Mouse (Mus musculus): Measurements from ENCODE around the gene Sox1. TPM values are rescaled to one million over a fixed set of nuclear protein-coding genes. Genes with fewer than 3 reads are reported as not detected.

The Sox1 gene
- polyA plus RNA-seq, 1 experiment from 2014 or later: 3.8 TPM

DNA sequence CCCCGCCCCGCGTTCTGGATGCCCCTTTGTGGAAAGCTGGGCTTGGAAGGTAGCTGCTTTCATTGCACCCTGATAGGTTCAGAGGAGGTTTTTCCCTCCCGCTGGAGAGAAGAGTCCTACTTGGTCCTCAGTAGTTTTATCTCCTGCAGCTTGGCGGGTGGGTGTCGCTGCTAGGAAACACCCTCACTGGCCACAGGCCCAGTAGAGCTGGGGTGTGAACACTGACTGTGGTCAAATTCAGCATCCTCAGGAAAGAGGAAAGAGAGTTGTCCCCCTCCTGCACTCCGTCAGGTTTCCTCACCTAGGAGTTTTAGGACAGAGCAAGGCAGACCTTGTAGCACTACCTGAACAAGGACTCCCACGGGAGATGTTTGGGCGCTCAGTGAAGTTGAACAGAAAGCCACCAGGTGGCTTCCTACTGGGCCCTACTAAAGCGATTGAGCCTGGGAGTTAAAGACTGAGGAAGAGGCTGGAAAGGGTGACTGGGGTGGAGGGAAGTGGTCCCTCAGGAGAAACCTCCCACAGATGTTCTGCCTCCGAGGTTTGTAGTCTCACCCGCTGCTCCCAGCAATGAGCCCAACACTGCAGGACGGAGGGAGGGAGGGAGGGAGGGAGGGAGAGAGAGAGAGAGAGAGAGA, 7.8 kb upstream of the Sox1 start:
- Histone ChIP-seq H3K9me3 (ENCODE audit: control insufficient read depth, low read length) (no peaks in the 10 kb centered on the region), H3K4me2 (ENCODE audit: low read length) (peak overlapping the region; percentile 61), H3K4me3 (replicated peaks; ENCODE audit: low read depth, low read length) (peak overlapping the region; percentile 36), H3K9ac (replicated peaks; ENCODE audit: low read length) (no peak overlapping the region; the same call in 1 of the 2 replicates), H3K4me1 (ENCODE audit: control insufficient read depth, insufficient read depth, low read length) (peaks cover 18% of the 10 kb centered on the region), H3K27ac (replicated peaks; ENCODE audit: low read depth, low read length) (peak overlapping the region; percentile 6; the same call in 1 of the 2 replicates), H3K27me3 (ENCODE audit: control insufficient read depth, insufficient read depth, low read length) (peaks cover 58% of the 10 kb centered on the region), H3K36me3 (ENCODE audit: control insufficient read depth, insufficient read depth, low read length) (no peaks in the 10 kb centered on the region)
- 8% methylated on average over 13 of the region's 13 CpGs for WGBS
- DNase-seq (peak; percentile 40), ATAC-seq (ENCODE audit: low FRiP score, low TSS enrichment) (no peak)

DNA sequence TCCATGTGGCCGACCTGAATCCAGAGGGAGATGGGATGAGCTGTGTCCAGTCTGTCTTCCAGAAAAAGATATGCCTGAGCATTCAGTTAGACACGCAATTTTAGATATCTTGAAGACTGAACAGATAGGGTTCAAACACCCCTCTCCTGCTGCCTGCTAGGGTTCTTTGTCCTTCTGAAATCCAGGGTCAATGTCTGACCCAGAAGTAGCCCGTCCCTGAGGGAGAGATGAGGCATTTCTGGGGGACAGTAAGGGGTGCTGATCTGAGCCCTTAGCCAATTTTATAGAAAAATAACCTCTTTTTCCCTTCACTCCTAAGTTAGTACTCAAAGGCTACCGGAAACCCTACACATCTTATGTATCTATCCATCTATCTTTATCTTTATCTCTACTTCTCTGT, 7.2 kb upstream of the Sox1 start:
- Histone ChIP-seq H3K4me3 (replicated peaks; ENCODE audit: low read depth, low read length) (no peak overlapping the region), H3K36me3 (ENCODE audit: control insufficient read depth, insufficient read depth, low read length) (no peaks in the 10 kb centered on the region), H3K9me3 (ENCODE audit: control insufficient read depth, low read length) (no peaks in the 10 kb centered on the region), H3K4me2 (ENCODE audit: low read length) (peak overlapping the region; percentile 21; the same call in 1 of the 2 replicates), H3K9ac (replicated peaks; ENCODE audit: low read length) (no peak overlapping the region), H3K27ac (replicated peaks; ENCODE audit: low read depth, low read length) (peak overlapping the region; percentile 33; the same call in 1 of the 2 replicates), H3K4me1 (ENCODE audit: control insufficient read depth, insufficient read depth, low read length) (peaks cover 18% of the 10 kb centered on the region), H3K27me3 (ENCODE audit: control insufficient read depth, insufficient read depth, low read length) (peaks cover 58% of the 10 kb centered on the region)
- peak; percentile 20 for DNase-seq
- ATAC-seq (ENCODE audit: low FRiP score, low TSS enrichment): no peak
- WGBS: 18% methylated on average over 4 of the region's 4 CpGs

DNA sequence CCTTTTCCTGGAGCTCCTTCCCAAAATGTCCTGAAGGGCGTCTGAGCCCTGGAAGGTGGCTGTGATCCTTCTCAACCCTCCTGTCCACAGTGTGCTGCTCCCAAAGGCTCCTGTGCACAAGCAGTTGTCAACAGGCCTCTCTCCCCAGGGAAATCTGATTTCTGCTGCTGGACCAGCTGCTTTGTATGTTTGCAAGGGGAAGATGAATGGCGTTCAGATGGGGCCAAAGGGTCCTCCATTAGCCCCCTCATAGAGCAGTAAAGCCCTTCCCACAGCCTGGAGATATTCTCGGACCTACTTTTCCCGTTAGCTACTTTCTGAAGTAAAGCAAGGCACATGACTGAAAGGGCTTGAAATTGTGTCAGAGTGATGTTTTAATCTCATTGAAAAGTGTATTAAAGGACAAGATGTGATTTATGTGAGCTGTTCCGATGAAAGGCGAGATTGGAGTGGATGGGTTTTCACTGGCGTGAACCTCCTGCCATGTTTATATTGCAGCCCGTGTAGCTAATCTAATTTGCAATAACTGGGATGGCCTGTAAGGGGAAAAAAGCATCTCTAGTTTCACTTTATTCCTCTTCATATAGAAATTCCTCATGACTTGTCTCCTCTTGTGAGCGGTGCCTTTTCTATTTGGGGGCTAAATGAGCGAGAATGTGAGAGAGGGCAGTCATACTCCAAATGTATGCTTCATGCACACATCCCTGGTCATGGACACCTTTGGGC, 6.5 kb upstream of the Sox1 start:
- WGBS: 13% methylated on average over 10 of the region's 10 CpGs
- no peak overlapping the region for H3K4me3 ChIP-seq (replicated peaks; ENCODE audit: low read depth, low read length)
- peaks cover 18% of the 10 kb centered on the region for H3K4me1 ChIP-seq (ENCODE audit: control insufficient read depth, insufficient read depth, low read length)
- DNase-seq (peak; percentile 44), ATAC-seq (ENCODE audit: low FRiP score, low TSS enrichment) (no peak)
- H3K27ac ChIP-seq (replicated peaks; ENCODE audit: low read depth, low read length): peak overlapping the region; percentile 33; the same call in 1 of the 2 replicates
- peaks cover 59% of the 10 kb centered on the region for H3K27me3 ChIP-seq (ENCODE audit: control insufficient read depth, insufficient read depth, low read length)
- H3K4me2 ChIP-seq (ENCODE audit: low read length): peak overlapping the region; percentile 42; the same call in 1 of the 2 replicates
- H3K36me3 ChIP-seq (ENCODE audit: control insufficient read depth, insufficient read depth, low read length): no peaks in the 10 kb centered on the region
- no peaks in the 10 kb centered on the region for H3K9me3 ChIP-seq (ENCODE audit: control insufficient read depth, low read length)
- no peak overlapping the region for H3K9ac ChIP-seq (replicated peaks; ENCODE audit: low read length)

DNA sequence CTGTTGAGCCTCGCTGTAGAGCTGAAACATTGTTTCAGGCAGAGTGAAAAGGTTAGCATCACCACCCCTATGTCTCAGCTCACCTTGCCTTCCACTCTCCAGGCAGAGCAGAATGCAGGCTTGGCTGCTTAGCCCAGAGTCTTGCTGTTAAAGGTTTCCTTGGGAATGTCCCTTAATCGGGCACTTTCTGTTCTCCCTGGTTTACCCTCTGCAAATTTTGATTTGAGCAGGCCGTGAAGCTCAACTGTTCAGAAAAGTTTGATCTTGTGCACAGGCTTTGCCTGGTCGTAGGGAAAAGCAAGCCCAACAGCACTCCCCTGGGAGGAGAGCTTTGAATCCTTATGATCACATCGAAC, 6.0 kb upstream of the Sox1 start:
- 4% methylated on average over 5 of the region's 5 CpGs for WGBS
- no peaks in the 10 kb centered on the region for H3K9me3 ChIP-seq (ENCODE audit: control insufficient read depth, low read length)
- peaks cover 58% of the 10 kb centered on the region for H3K27me3 ChIP-seq (ENCODE audit: control insufficient read depth, insufficient read depth, low read length)
- H3K4me1 ChIP-seq (ENCODE audit: control insufficient read depth, insufficient read depth, low read length): peaks cover 18% of the 10 kb centered on the region
- ATAC-seq (ENCODE audit: low FRiP score, low TSS enrichment) (no peak), DNase-seq (peak; percentile 59)
- H3K27ac ChIP-seq (replicated peaks; ENCODE audit: low read depth, low read length): no peak overlapping the region
- H3K36me3 ChIP-seq (ENCODE audit: control insufficient read depth, insufficient read depth, low read length): no peaks in the 10 kb centered on the region
- peak overlapping the region; percentile 42 for H3K4me2 ChIP-seq (ENCODE audit: low read length)
- no peak overlapping the region for H3K9ac ChIP-seq (replicated peaks; ENCODE audit: low read length)
- H3K4me3 ChIP-seq (replicated peaks; ENCODE audit: low read depth, low read length): no peak overlapping the region

DNA sequence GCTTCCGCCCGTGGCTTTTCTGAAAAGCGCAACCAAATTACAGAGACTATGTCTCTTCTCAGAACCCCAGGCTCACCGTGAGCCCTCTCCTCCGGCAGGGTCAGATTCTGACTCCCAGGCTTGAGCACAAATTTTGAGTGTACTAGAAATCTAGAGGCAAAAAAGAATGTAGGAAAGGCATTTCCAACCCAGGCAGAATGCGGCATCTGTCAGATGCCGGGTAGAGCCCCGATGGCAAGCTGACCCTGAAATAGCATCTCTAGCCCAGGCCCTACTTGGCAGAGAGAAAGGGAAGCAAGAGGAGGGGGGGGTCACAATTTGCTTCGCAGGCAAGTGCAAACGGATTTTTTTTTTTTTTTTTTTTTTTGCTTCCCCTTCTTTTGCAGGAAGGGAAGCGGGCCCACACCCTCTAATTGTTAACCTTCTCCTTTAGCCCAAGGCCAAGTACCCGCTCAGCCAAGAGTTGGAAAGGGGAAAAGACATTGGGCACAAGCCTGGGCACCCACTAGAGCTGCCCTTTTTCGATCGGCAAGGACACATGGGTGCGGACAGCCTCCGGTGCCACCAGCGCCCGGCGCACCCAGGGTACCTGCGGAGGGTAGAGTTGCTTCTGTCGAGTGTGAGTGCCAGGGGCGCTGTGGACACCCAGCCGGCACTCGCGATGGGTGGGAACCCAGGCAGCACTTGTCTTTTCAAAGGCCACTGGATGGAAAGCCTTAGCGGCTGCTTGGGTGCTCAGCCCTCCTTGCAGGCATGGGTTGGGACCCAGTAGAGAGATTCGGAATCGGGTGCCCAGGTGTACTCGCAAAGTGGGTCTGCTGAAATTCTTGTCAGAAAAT, 5.1 kb upstream of the Sox1 start:
- Histone ChIP-seq H3K4me2 (ENCODE audit: low read length) (peak overlapping the region; percentile 42), H3K4me1 (ENCODE audit: control insufficient read depth, insufficient read depth, low read length) (peaks cover 8% of the 10 kb centered on the region), H3K27ac (replicated peaks; ENCODE audit: low read depth, low read length) (peak overlapping the region; percentile 32), H3K4me3 (replicated peaks; ENCODE audit: low read depth, low read length) (0 out of 2 replicates have a peak overlapping the region, but pooled peaks have one; percentile 14), H3K9me3 (ENCODE audit: control insufficient read depth, low read length) (no peaks in the 10 kb centered on the region), H3K9ac (replicated peaks; ENCODE audit: low read length) (peak overlapping the region; percentile 12; the same call in 1 of the 2 replicates), H3K36me3 (ENCODE audit: control insufficient read depth, insufficient read depth, low read length) (no peaks in the 10 kb centered on the region), H3K27me3 (ENCODE audit: control insufficient read depth, insufficient read depth, low read length) (peaks cover 49% of the 10 kb centered on the region)
- DNase-seq (peak; percentile 58), ATAC-seq (ENCODE audit: low FRiP score, low TSS enrichment) (no peak)
- WGBS: 2% methylated on average over 29 of the region's 29 CpGs

DNA sequence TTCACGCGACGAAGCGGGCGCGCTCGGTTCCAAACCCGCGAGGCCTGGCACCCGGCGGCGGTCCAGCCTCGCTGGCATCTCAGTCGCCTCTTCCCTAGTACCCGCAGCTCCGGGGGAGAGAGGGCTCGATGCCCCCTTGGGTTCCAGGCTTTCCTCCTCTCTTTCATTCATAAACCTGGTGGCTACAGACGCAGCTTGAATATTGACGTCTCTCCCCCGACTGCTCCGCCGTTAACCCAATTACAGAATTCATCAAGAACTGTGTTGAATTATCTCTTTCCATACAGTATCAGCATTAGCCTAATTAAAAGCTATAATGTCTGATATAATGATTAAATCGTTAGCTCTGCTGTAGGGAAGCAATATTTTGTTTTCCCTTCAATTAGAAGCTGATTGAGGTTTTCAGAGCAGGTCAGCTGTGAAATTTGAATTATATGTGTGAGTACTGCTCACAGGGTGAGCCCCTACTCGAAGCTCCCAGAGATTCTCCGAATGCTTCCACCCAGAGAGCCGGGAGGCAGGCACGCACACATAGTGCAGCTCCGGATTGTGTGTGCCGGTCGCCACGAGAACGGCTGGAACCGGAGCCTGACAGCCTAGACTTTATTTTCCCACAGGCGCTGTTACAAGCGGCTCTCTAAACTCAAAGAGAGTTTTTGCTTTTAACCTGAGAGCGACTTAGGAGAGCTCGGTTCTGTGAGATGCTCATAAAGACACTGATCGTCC, 4.3 kb upstream of the Sox1 start:
- Histone ChIP-seq H3K36me3 (ENCODE audit: control insufficient read depth, insufficient read depth, low read length) (no peaks in the 10 kb centered on the region), H3K4me3 (replicated peaks; ENCODE audit: low read depth, low read length) (no peak overlapping the region), H3K9ac (replicated peaks; ENCODE audit: low read length) (peak overlapping the region; percentile 20; the same call in 1 of the 2 replicates), H3K4me2 (ENCODE audit: low read length) (peak overlapping the region; percentile 42), H3K27ac (replicated peaks; ENCODE audit: low read depth, low read length) (peak overlapping the region; percentile 37), H3K27me3 (ENCODE audit: control insufficient read depth, insufficient read depth, low read length) (peaks cover 51% of the 10 kb centered on the region), H3K4me1 (ENCODE audit: control insufficient read depth, insufficient read depth, low read length) (peaks cover under 1% of the 10 kb centered on the region; the same call in 1 of the 2 replicates), H3K9me3 (ENCODE audit: control insufficient read depth, low read length) (no peaks in the 10 kb centered on the region)
- WGBS: under 1% methylated on average over 38 of the region's 38 CpGs
- ATAC-seq (ENCODE audit: low FRiP score, low TSS enrichment): no peak
- peak; percentile 66 for DNase-seq

DNA sequence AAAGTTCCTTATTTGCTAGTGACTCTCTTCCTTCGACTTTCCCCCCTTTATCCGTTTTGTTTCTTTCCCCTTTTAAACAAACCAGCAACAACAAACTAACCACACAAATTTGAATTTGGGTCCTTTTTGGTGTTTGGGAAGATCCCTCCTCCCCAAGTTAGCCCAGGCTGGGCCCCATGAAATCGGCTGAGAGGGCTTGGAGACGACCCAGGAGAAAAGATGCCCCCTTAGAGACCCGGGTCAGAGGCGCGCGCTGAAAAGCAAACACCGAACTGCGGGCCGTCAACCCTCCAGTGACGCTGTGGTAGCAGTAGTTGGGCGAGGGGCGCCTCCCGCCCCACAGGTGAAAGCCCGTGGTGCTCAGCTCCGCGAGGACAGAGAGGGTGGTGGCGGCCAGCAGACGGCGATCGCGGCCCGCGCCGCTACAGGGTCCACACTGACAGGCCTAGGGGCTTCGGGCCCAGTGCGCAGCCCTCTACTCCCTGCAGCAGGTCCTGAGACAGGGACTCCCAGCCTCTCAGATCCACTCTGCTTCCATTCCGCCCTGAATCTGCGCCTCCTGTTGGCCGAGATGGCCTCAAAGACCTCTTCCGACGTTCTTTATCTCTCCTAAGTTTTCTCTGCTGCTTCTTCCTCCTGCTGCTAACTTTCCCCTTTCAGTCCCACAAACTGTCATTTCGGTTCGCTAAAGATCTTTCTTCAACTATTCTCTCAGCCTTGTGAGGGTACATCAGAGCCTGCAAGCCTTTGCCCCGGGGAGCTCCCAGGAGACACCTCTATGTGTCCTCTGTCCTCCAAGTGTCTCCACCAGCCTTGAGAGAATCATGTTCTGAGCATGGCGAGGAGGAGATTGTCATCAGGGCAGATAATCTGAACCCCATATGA, 3.5 kb upstream of the Sox1 start:
- Histone ChIP-seq H3K9me3 (ENCODE audit: control insufficient read depth, low read length) (no peaks in the 10 kb centered on the region), H3K4me2 (ENCODE audit: low read length) (peak overlapping the region; percentile 42), H3K27me3 (ENCODE audit: control insufficient read depth, insufficient read depth, low read length) (peaks cover 58% of the 10 kb centered on the region), H3K4me3 (replicated peaks; ENCODE audit: low read depth, low read length) (no peak overlapping the region), H3K27ac (replicated peaks; ENCODE audit: low read depth, low read length) (0 out of 2 replicates have a peak overlapping the region, but pooled peaks have one; percentile 37), H3K4me1 (ENCODE audit: control insufficient read depth, insufficient read depth, low read length) (no peaks in the 10 kb centered on the region), H3K36me3 (ENCODE audit: control insufficient read depth, insufficient read depth, low read length) (no peaks in the 10 kb centered on the region), H3K9ac (replicated peaks; ENCODE audit: low read length) (no peak overlapping the region)
- DNase-seq: peak; percentile 77
- no peak; the same call in 1 of the 2 replicates for ATAC-seq (ENCODE audit: low FRiP score, low TSS enrichment)
- 5% methylated on average over 37 of the region's 37 CpGs for WGBS

Data from midbrain, embryonic 14.5 days (tissue).